Mouse (Mus musculus) kidney, postnatal 36 days (tissue): Measurements from ENCODE around the gene Tbxas1.
A peak's percentile ranks its signal among the peaks of the same experiment; 100 is the strongest.

ENCODE experiments used
- DNase-seq, 2 experiments: peaks; one replicate each; pipeline ENCODE4 v3.0.0; 2021 to 2022; ENCODE audit warnings: mixed read lengths in 2 of 2

Tbxas1 gene

GRCm38 (mm10) chr6:38860301-38860700 lies 14.9 kb upstream of the Tbxas1 start:
- no peak for DNase-seq

DNA sequence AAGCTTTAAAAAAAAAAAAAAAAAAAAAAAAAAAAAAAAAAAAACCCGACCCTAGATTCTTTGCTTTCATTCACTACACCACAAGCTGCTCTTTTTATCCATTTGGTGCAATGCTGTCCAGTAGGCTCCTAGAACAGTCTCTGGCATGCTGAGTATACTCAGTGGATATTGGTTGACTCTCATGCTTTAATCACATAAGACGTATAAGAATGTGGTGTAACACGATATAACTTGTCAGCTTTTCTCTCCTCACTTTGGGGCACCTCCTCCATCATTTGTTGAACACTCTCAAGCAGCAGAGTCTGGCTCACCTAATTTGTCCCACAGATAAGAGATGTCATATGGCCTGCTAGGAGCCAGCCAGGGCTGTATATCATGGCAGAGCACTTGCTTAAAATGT lies 11.6 kb upstream of the Tbxas1 start:
- no peak for DNase-seq

DNA sequence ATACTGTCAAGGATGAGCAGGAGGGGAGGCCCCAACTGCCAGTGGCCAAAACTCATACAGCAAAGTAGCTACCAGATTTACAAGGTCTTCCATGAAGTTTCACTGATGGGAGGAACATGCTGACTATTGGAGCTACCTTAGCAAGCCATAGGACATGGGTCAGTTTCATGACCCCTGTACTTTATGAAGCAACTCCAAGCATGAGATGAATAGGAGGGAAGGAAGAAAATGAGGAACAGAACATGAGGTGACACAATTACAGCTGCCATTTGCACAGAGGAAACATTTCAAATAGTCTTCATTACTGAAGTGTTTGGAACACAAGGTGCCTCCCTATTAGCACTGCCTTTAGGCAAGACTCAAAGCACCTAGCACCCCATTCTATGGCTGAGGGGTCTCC lies 9.4 kb upstream of the Tbxas1 start:
- no peak for DNase-seq

DNA sequence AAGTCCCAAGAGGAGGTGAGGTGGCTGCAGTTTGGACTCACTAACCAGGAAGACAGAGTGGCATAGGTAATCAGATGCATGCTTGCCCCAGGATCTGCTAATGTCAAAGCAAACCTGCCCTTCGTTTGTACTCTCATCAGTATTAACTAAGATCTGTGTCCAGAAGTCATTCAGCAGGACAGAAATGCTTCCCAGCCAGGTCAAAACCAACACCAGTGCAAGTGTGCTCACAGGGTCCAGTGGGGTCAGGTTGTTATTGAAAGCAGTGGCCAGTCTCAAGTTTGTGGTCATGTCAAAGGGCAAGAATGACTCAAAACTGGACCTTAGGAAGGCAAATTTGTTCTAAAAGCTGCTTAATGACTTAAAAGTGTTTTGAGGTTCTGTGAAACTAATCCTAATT lies 8.8 kb upstream of the Tbxas1 start:
- DNase-seq = peak; percentile 47 to 77

GRCm38 (mm10) chr6:38866761-38867160 lies 8.4 kb upstream of the Tbxas1 start:
- peak in 1 of 2 experiments; percentile 39 for DNase-seq

DNA sequence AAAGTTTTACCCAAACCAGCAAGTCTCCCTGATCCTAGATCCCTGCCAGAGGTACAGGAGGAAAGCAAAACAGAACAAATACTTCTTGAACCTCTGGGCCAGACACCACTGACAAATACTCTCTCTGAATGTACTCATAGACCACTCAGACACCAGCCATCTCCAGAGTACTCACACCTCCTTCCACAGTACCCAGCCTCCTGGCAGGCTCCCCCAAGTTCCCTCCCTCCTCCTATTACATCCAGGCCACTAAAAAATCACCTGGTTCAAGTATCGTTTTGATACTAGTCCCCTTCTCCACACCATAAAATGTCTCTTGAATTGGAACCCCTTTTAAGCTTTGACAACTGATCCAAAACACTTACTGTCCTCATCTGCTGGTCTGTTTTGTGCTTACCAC lies 7.9 kb upstream of the Tbxas1 start:
- DNase-seq = no peak

- DNase-seq = no peak
These were observed 6.2 kb upstream of the Tbxas1 start for GRCm38 (mm10) chr6:38868974-38869373.

DNA sequence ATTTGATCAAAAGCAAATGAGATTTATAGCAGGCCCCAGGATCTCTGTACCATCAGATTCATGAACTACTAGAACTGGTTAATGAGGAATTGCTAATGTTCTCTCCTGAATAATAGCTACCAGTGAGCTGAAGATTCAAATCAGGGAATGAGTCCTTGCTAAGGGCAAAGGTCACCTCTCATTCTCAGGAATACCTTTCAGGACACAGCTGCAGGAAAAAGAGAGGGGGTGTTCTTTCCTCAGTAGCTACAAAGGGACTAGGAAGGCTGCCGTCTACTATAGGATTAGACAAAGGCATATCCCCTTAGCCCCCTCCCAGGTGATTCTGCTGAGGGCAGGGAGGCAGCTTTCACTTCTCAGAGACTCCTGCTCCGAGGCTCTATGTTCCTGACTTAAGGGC lies 5.1 kb upstream of the Tbxas1 start:
- peak in 1 of 2 experiments; percentile 50 for DNase-seq

GRCm38 (mm10) chr6:38871051-38871450 lies 4.2 kb upstream of the Tbxas1 start:
- DNase-seq = peak; percentile 39 to 59

GRCm38 (mm10) chr6:38873316-38873715 lies 1.9 kb upstream of the Tbxas1 start:
- no peak for DNase-seq

GRCm38 (mm10) chr6:38874035-38874434 lies 1.2 kb upstream of the Tbxas1 start:
- peak; percentile 77 to 82 for DNase-seq

DNA sequence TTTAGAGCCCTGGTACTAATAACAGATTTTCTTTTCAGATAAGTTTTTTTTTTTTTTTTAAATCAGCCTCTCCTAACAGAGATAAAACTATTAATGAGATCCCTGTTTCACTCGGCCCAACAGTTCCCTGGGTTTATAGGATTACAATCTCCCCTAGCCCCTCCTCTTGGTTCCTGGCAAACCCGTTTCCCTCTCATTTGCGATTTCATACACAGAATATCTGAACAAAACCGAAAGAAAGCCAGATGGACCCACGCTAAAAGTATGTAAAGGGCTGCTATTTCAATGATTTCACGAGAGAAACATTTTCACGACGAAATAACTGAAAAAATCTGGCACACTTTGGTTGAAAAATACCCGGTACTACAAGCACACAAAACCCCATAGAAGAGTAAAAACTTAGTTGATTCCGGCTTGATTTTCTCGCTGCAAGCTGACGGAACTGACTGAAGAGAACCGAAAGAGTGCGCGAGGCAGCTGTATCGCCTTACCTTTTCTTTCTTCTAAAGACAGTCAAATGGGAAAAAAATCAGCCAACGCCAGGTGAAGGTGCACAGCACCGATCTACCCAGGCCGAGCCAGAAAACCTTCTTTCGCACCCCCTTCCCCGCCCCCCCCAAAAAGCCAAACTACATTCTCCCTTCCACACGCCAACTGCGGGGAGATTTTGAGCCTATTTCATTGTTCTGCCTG lies 493 bp upstream of the Tbxas1 start:
- DNase-seq = peak in 1 of 2 experiments; percentile 55

- peak; percentile 86 to 91 for DNase-seq
These were observed 1.1 kb downstream of the Tbxas1 start, which contains the start of gene Hipk2 for GRCm38 (mm10) chr6:38876071-38876911. Gene Hipk2 (minus strand): TSS chr6:38876165.

GRCm38 (mm10) chr6:38877674-38878073 lies 2.5 kb downstream of the Tbxas1 start:
- no peak for DNase-seq

- peak; percentile 41 to 59 for DNase-seq
These were observed 6.3 kb downstream of the Tbxas1 start for GRCm38 (mm10) chr6:38881468-38881867.

GRCm38 (mm10) chr6:38881975-38882374 lies 6.8 kb downstream of the Tbxas1 start:
- DNase-seq = no peak

DNA sequence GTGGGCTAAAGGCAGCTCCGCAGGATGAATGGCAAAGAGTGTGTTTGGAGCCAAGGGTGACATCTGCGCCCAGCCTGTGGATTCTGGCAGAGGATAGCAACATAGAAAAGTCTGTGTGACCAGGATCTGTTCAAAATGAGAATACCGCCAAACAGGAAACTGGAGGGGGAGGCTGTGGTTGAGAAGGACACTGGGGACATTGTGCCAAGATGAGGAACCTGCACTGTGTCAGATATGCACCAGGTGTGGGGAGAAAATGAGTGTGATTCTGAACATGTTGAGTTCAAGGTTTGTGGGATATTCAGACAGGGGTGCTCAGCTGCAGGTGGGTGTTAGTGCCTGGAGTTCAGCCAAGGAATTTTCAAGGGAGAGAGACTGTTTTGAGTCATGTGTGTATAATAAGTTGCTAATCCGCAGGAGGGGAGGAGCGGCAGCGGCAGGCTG lies 7.5 kb downstream of the Tbxas1 start:
- no peak for DNase-seq

DNA sequence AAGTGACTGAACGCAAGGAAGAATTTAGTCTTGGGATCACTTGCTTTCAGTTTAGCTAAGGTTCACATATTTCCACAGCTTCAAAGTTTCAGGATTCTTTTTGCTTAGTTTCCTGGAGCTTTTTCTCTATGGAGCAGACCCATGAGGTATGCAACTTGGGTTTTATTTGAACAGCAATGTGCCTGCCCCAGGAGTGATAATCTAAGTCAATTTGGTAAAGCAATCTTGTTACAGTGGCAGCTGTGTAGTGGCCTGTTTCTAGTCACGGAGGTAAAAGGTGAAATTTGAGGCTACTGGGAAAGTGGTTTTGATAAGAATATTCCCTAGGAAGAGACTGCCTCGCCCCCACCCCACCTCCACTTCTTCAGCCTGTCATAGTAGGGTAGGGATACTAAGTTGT lies 9.3 kb downstream of the Tbxas1 start:
- no peak for DNase-seq

GRCm38 (mm10) chr6:38885132-38885531 lies 9.9 kb downstream of the Tbxas1 start:
- DNase-seq = no peak

GRCm38 (mm10) chr6:38887436-38887835 lies 12.2 kb downstream of the Tbxas1 start:
- DNase-seq = no peak

- DNase-seq = no peak
These were observed 14.0 kb downstream of the Tbxas1 start for GRCm38 (mm10) chr6:38889156-38889555.

DNA sequence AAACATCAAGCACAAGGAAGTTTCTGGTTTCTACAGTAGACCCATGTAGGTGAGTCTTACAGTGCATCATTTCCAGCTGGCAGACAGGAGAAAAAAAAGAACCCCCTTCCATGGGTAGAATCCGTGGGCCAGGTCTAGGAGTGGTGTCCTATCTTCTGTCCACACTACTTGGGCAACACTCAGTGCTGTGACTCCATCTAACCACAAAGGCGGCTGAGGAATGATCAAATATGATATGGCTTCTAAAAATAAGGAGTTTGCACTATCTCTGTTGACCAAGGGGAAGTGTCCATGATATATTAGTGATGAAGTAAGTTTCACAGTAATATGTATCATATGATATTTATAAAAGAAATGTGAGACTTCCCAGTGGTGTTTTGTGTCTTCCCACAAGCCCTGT lies 16.8 kb downstream of the Tbxas1 start:
- no peak for DNase-seq

DNA sequence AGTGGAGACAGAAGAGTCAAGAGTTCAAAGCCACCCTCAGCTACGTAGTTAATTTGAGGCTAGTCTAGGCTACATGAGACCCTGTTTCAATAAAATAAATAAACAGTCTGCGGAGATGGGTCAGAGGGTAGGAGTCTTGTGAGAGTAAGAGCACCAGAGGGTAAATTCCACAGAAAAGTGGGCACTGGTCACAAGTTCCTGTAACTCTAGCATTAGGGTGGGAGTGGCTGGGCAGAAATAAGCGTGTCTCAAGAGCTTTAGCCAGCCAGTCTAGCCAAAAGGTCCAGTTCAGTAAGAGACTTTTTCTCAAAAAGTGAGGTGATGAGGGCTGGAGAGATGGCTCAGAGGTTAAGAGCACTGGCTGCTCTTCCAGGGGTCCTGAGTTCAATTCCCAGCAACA lies 18.4 kb downstream of the Tbxas1 start:
- DNase-seq = no peak

DNA sequence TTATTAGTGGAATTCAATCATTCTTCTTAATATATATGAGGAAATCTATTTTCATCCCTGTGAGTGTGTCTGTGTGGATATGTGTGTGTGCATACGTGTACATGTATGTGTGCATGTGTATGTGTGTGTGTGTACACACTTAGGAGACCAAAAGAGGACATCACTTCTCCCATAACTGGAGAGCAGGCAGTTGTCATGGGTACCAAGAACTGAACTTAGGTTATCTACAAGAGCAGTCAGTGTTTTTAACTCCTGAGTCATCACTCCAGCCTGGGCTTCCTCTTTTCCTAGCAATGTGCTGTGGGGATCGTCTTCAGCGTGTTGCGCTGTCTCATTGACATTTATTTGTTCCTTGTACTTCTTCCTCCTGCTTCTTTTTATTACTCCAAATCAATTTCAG lies 24.9 kb downstream of the Tbxas1 start:
- DNase-seq = no peak
